ENCODE assay signal across 10 mouse cellular contexts in the genomic region with DNA sequence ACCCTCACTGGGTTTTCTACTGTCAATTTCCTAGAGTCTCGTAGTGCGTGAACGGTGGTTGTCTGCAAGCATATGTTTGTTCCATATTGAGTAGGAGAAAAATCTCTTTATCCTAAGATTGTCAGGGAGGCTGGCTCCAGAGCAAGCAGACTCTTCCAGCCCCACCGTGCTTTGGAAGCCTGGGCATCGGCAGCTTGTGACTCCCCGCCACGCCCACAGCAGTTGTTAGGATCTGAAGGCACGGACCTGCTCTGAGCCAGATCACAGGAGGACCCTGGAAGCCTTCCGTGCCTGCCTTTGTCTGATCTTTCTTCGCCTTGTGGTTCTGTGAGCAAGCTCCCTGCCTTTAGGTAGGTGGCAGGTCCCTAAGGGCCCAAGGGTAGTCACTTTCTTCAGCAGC. TPM values are rescaled to one million over a fixed set of nuclear protein-coding genes. Genes with fewer than 3 reads are reported as not detected.
DNase-seq lines count a peak whose midpoint lies in the region; ATAC-seq and TF ChIP-seq lines count a peak whose summit lies in the region.
"Had no signal": no experiment of that assay in that cellular context is flagged by ENCODE, and none has a peak within 500 bp of the region (broad histone marks: within the 10 kb centered on the region; RNA-seq: fewer than 3 reads in every experiment).

No protein-coding gene starts in this region.

- TF ChIP-seq CTCF in layer of hippocampus, adult 2 months (conservative IDR thresholded peaks at IDR 0.05) = no peak

- peaks cover 31% of the 10 kb centered on the region for H3K4me1 ChIP-seq in hindbrain, embryonic 16.5 days (ENCODE audit: control insufficient read depth, insufficient read depth, low read depth, low read length)

- H3K36me3 ChIP-seq in hindbrain, embryonic 16.5 days (ENCODE audit: control insufficient read depth, insufficient read depth, low read length) = no peaks in the 10 kb centered on the region
- H3K36me3 ChIP-seq: embryonic facial prominence, embryonic 15.5 days had no signal

- no peak overlapping the region for H3K4me3 ChIP-seq in layer of hippocampus, adult 2 months
- H3K4me3 ChIP-seq in hindbrain, embryonic 16.5 days (ENCODE audit: low read length) = no peak overlapping the region
- H3K4me3 ChIP-seq: embryonic facial prominence, embryonic 15.5 days had no signal

- H3K9me3 ChIP-seq in hindbrain, embryonic 16.5 days (ENCODE audit: control insufficient read depth, low read length) = no peaks in the 10 kb centered on the region
- H3K9me3 ChIP-seq: embryonic facial prominence, embryonic 15.5 days had no signal

- DNase-seq in layer of hippocampus, adult 2 months (ENCODE audit: low spot score in 2 of 2) = no peak
- no peak for DNase-seq in layer of hippocampus, postnatal 25 days (ENCODE audit: extremely low spot score in 1 of 2, low spot score in 1 of 2)
- DNase-seq in cerebellum, postnatal 14 days = peak; percentile 84 to 91
- peak; percentile 67 to 78 for DNase-seq in right cerebral cortex, postnatal 10 days (ENCODE audit: low spot score in 2 of 2)
- DNase-seq in ovary, postnatal 36 days (ENCODE audit: low spot score) = no peak
- DNase-seq in urinary bladder, postnatal 25 days (ENCODE audit: low spot score) = no peak
- no peak for DNase-seq in kidney, adult 18-20 months
- DNase-seq: thymus, postnatal 4 days had no signal

- no peak overlapping the region; the same call in 1 of the 2 replicates for H3K4me2 ChIP-seq in hindbrain, embryonic 16.5 days (ENCODE audit: low read length)
- H3K4me2 ChIP-seq: embryonic facial prominence, embryonic 15.5 days had no signal

- H3K27me3 ChIP-seq in hindbrain, embryonic 16.5 days (replicated peaks; ENCODE audit: control insufficient read depth, insufficient read depth, low read length) = no peaks in the 10 kb centered on the region
- H3K27me3 ChIP-seq: embryonic facial prominence, embryonic 15.5 days had no signal

- H3K9ac ChIP-seq in hindbrain, embryonic 16.5 days (ENCODE audit: low read depth, low read length) = peak overlapping the region; percentile 27; the same call in 1 of the 2 replicates
- H3K9ac ChIP-seq: embryonic facial prominence, embryonic 15.5 days had no signal

- WGBS in hindbrain, embryonic 16.5 days = 41% methylated on average over 10 of the region's 10 CpGs

- peak overlapping the region; percentile 12; the same call in 1 of the 2 replicates for H3K27ac ChIP-seq in layer of hippocampus, adult 2 months
- peak overlapping the region; percentile 68 for H3K27ac ChIP-seq in hindbrain, embryonic 16.5 days (ENCODE audit: low read depth, low read length)
- H3K27ac ChIP-seq: embryonic facial prominence, embryonic 15.5 days had no signal

- ATAC-seq in hindbrain, embryonic 16.5 days = 0 out of 2 replicates have a peak, but pooled peaks have one; percentile 41

RNA-seq across cellular contexts. Expression of a gene that starts 21.6 kb away (rescaled TPM):
- total RNA-seq in layer of hippocampus, adult 2 months (2021) = 100 to 1,000 TPM; 160 TPM
- 100 to 1,000 TPM; 159 to 164 TPM for total RNA-seq in layer of hippocampus, postnatal 25 days (2021)
- 11.6 and 15.6 TPM in 2 replicates for polyA plus RNA-seq in hindbrain, embryonic 16.5 days (2015; fragmentation: Nextera tagmentation; extraction: Ambion mirVana)

Comparison
In these comparisons a context has a peak if more than half of its experiments do, and no peak if none do; other contexts are left out.
1. DNase-seq: peak in cerebellum, postnatal 14 days (2 of 2) and right cerebral cortex, postnatal 10 days (2 of 2); none in layer of hippocampus, adult 2 months (0 of 2), layer of hippocampus, postnatal 25 days (0 of 2), ovary, postnatal 36 days (single experiment), urinary bladder, postnatal 25 days (single experiment) and kidney, adult 18-20 months (single experiment).